Mouse (Mus musculus): ENCODE results near the gene Ltbp4.

DNA sequence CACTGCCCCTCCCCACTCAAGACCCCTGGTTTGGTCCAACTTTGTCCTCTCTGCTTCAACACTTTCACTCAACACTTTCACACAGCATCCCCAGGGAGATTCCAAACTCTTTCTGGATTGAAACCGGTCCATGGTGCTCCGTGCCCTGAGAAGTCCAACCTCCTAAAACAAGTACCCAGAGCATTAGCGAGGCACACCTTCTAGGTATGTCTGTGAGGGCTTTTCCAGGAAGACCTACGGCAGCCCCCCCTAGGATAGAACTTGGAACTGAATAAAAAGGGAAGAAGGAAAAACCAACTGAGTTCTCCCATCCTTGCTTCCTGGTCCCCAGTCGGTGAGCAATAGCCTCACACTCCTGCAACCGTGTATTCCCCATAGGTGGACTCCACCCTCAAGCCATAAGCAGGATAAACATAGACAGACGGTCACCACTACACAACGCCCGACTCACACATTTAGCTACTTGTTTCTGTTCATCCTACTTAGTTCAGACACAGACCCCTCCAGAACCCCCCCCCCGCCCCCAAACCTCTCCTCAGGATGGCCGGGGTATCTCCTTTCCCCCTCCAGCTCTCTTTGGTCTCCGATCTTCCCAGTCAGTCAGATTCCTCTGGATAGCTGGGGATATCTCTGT, 25.7 kb downstream of the Ltbp4 start:
- TF ChIP-seq CTCF (conservative IDR thresholded peaks at IDR 0.05 in 1 of 2, IDR thresholded peaks at IDR 0.05 in 1 of 2; ENCODE audit: low read depth in 2 of 2, low read length in 2 of 2) (no peak), TCF12 (IDR thresholded peaks at IDR 0.05; ENCODE audit: low read depth, low read length) (no peak), POLR2A (IDR thresholded peaks at IDR 0.05; ENCODE audit: low read depth, low read length) (no peak), ZMIZ1 (IDR thresholded peaks at IDR 0.05; ENCODE audit: low read depth, low read length) (no peak), EP300 (IDR thresholded peaks at IDR 0.05; ENCODE audit: low read length) (no peak), CHD2 (IDR thresholded peaks at IDR 0.05; ENCODE audit: low read length) (no peak), BHLHE40 (IDR thresholded peaks at IDR 0.05; ENCODE audit: low read depth, low read length) (no peak), HCFC1 (IDR thresholded peaks at IDR 0.05; ENCODE audit: low read depth, low read length) (no peak)
